Mouse (Mus musculus): Measurements from ENCODE around the gene Ier5. TPM values are rescaled to one million over a fixed set of nuclear protein-coding genes. Genes with fewer than 3 reads are reported as not detected.
A peak's percentile ranks its signal among the peaks of the same experiment; 100 is the strongest.

The Ier5 gene
- total and polyA plus RNA-seq, 3 experiments: 47.7 to 59.3 (median 58.8) TPM

GRCm38 (mm10) chr1:155097931-155098485 lies 1.4 kb downstream of the Ier5 start (continued):
- TF ChIP-seq JUN (IDR thresholded peaks at IDR 0.05; ENCODE audit: insufficient read depth, low read depth, low read length) (no peak; the same call in 1 of the 2 replicates), TCF12 (IDR thresholded peaks at IDR 0.05; ENCODE audit: low read depth, low read length) (peak; percentile 69), MAX (IDR thresholded peaks at IDR 0.05; ENCODE audit: low read length) (peak; percentile 71), SMC3 (IDR thresholded peaks at IDR 0.05; ENCODE audit: low read depth, low read length) (peak; percentile 60), CTCF (conservative IDR thresholded peaks at IDR 0.05 in 1 of 2, IDR thresholded peaks at IDR 0.05 in 1 of 2; ENCODE audit: low read depth in 2 of 2, low read length in 2 of 2) (peak in 1 of 2 experiments; percentile 38; a peak in 2 of 4 replicates), SIN3A (IDR thresholded peaks at IDR 0.05; ENCODE audit: low read length) (peak; percentile 83), GABPA (IDR thresholded peaks at IDR 0.05; ENCODE audit: insufficient replicate concordance, low read depth, low read length) (no peak), MXI1 (IDR thresholded peaks at IDR 0.05; ENCODE audit: low read depth, low read length) (peak; percentile 54; the same call in 1 of the 2 replicates), MYC (IDR thresholded peaks at IDR 0.05; ENCODE audit: low read depth, low read length) (peak; percentile 79; the same call in 1 of the 2 replicates), MAZ (IDR thresholded peaks at IDR 0.05; ENCODE audit: low read depth, low read length) (peak; percentile 90), ZMIZ1 (IDR thresholded peaks at IDR 0.05; ENCODE audit: low read depth, low read length) (0 out of 2 replicates have a peak, but pooled peaks have one; percentile 41), MAFK (IDR thresholded peaks at IDR 0.05; ENCODE audit: insufficient replicate concordance, low read length) (0 out of 2 replicates have a peak, but pooled peaks have one; percentile 56), BHLHE40 (IDR thresholded peaks at IDR 0.05; ENCODE audit: low read depth, low read length) (peak; percentile 81), CHD2 (IDR thresholded peaks at IDR 0.05; ENCODE audit: low read length) (peak; percentile 71), USF2 (conservative IDR thresholded peaks at IDR 0.05; ENCODE audit: low read depth, low read length) (no peak), TBP (conservative IDR thresholded peaks at IDR 0.05; ENCODE audit: low read depth, low read length) (peak; percentile 48; the same call in 1 of the 2 replicates), KAT2A (IDR thresholded peaks at IDR 0.05; ENCODE audit: insufficient replicate concordance, low read length) (0 out of 2 replicates have a peak, but pooled peaks have one; percentile 20)

GRCm38 (mm10) chr1:155097354-155097753 lies 2.1 kb downstream of the Ier5 start:
- dilution Hi-C loops (cut with MboI; ENCODE audit: extremely low pct_ligation_motif_present, extremely low pct_unique_long_range_greater_than_20kb, low sequenced_read_pairs): no loop called here
- in situ Hi-C loops (cut with MboI; ENCODE audit: low pct_ligation_motif_present, low pct_unique_long_range_greater_than_20kb, low sequenced_read_pairs): loop anchor here (5.0 kb wide), 1 partner anchor 45 kb away; no protein-coding TSS in a partner anchor
- peak; percentile 59 for DNase-seq (ENCODE audit: extremely low read depth)
- H3K4me1 ChIP-seq (ENCODE audit: control insufficient read depth in 1 of 2, insufficient read depth in 2 of 2): peaks cover 4 to 37% of the 10 kb centered on the region in 2 experiments; a peak in 3 of 4 replicates
- peaks cover 23% of the 10 kb centered on the region for H3K79me2 ChIP-seq (replicated peaks; ENCODE audit: control insufficient read depth, extremely low read depth, insufficient read depth, poor library complexity, severe bottlenecking)
- no peaks in the 10 kb centered on the region for H3K9me3 ChIP-seq (replicated peaks; ENCODE audit: low read length)
- H3K36me3 ChIP-seq (replicated peaks in 1 of 2; ENCODE audit: control insufficient read depth in 1 of 2, insufficient read depth in 1 of 2, low read length in 1 of 2): peaks cover 0 to 9% of the 10 kb centered on the region in 2 experiments
- peak overlapping the region; percentile 90 for H3K9ac ChIP-seq (ENCODE audit: insufficient read depth, low read depth)
- no peak overlapping the region for H3K27ac ChIP-seq (ENCODE audit: insufficient read depth, low read depth)
- TF ChIP-seq CHD1 (IDR thresholded peaks at IDR 0.05; ENCODE audit: low read depth, low read length) (peak; percentile 58; the same call in 1 of the 2 replicates), POLR2AphosphoS2 (IDR thresholded peaks at IDR 0.05; ENCODE audit: low read depth, low read length) (peak; percentile 27; the same call in 1 of the 2 replicates), USF2 (conservative IDR thresholded peaks at IDR 0.05; ENCODE audit: low read depth, low read length) (no peak), NRF1 (IDR thresholded peaks at IDR 0.05; ENCODE audit: low read depth, low read length) (no peak), GABPA (IDR thresholded peaks at IDR 0.05; ENCODE audit: insufficient replicate concordance, low read depth, low read length) (no peak), MAX (IDR thresholded peaks at IDR 0.05; ENCODE audit: low read length) (no peak), UBTF (IDR thresholded peaks at IDR 0.05; ENCODE audit: low read depth, low read length) (no peak), ZMIZ1 (IDR thresholded peaks at IDR 0.05; ENCODE audit: low read depth, low read length) (no peak)
- peak overlapping the region; percentile 75 to 95 (median 92) for H3K4me3 ChIP-seq (replicated peaks in 1 of 3; ENCODE audit: low read depth in 2 of 3, low read length in 2 of 3, poor library complexity in 1 of 3)
- peak overlapping the region; percentile 34 for H3K4me2 ChIP-seq (ENCODE audit: insufficient read depth, low read depth, poor library complexity, severe bottlenecking)
- H3K27me3 ChIP-seq (replicated peaks): no peaks in the 10 kb centered on the region
